Mouse (Mus musculus): ENCODE measurements at regions not wholly inside any gene's neighbourhood (a gene's known extent, or its start where the extent isn't known, plus 50 kb on each side); places are given as distances from the start of the nearest gene placed in this dataset.
A peak's percentile ranks its signal among the peaks of the same experiment; 100 is the strongest.
"Not testable (repeated sequence)": the region's sequence is repeated elsewhere in the genome, so short reads cannot be mapped to it uniquely, and the experiment has no call there.

GRCm38 (mm10) chr15:43581246-43581645 is 3447.1 kb downstream of the 9330182O14Rik start:
- DNase-seq = no peak

DNA sequence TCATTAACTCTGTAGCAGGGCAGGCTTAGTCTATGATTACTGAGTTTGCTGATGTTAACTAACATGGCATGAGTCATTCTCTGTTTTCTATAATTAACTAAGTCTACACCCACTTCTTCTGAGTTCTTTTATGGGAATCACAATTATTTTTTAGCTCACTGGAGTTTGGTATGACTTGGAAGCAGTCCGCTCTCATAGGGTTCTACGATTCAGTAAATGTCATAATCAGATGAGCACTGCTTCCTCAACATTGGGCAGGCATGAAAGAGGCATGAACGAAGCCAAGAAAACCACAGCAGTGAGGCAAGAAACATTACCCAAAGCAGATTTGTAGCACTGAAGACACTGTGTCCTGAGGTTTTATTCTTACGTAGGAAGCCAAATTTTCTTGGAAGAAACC is 3451.6 kb downstream of the 9330182O14Rik start:
- no peak for DNase-seq

- no peak for DNase-seq
Measured at GRCm38 (mm10) chr15:43588021-43588420, 3453.9 kb downstream of the 9330182O14Rik start.

DNA sequence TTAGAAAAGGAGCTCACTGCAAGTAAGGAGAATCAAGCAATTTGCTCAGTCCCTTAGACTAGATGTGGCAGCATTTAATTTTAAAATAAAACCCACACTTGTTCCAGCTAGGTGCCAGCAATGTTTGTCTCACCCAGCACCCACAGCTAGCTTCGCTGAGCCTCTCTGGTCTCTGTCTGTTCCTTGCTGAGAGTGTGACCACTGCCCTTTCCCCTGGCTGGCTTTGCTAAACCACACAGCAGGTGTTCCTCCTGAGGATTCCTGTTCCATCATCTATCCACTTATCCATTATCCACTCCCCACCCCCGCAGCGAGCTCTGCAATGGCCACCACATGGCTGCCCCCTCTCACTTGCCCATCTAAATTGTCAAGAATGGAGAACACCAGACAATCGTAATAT is 3473.5 kb downstream of the 9330182O14Rik start:
- no peak for DNase-seq

GRCm38 (mm10) chr15:43609901-43610300 is 3475.7 kb downstream of the 9330182O14Rik start:
- no peak for DNase-seq

GRCm38 (mm10) chr15:43614004-43614661 is 3480.0 kb downstream of the 9330182O14Rik start:
- DNase-seq = no peak

GRCm38 (mm10) chr15:43615727-43616126 is 3481.6 kb downstream of the 9330182O14Rik start:
- DNase-seq = no peak

DNA sequence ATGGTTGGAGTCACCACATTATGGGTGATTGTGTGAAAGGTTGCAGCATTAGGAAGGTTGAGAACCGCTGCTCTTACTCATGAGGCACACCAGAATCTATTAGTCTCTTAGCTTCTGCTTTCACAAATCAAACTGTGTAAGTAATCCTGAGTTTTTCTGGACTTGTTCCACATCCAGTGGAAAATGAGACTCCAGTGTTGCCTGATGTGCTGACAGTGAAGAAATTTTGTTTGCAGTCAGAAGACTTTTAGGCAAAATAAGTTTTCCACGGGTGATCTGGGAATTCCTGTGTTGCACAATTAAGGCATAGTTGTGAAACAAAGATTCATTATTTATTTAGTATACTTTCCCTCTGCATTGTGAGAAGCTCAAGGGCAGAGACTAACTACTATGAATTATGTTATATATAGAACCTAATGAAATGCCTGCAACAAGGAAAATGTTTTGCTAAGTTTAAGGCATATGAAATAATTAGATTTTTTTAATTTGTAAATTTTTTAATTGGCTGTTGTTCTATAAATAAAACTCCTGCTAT is 3490.3 kb downstream of the 9330182O14Rik start:
- DNase-seq = no peak

- no peak for DNase-seq
Measured at GRCm38 (mm10) chr15:43625021-43625510, 3490.9 kb downstream of the 9330182O14Rik start.

DNA sequence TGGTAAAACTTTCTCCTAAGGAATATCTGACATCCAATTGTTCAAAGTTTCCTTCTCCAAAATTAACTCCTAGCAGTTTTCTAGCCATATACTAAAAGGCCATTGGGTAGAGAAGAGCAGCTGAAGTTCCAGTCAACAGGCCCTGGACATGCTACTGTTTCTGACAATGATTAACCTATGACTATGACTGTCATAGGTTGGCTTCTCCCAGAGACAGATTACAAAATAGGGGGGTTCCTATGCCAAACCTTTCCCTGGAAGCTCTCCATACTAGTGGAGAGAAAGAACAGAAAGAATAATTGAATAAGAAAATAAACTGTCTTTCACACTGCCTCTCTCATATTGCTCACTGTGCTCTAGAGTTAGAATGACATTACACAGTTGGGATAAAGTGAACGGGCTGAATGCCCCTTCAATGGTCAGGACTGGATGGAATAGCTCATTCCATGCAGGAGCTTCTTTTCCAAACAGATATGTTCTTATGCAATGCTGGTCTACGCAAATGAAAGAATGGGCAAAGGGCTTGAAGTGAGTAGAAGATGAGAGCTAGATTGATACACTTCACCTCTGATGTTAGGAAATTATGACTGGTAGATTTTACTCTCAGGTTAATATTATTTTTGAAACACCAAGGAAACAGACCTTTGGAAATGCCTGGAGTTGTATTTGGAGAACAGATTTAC is 3516.8 kb downstream of the 9330182O14Rik start:
- no peak for DNase-seq

DNA sequence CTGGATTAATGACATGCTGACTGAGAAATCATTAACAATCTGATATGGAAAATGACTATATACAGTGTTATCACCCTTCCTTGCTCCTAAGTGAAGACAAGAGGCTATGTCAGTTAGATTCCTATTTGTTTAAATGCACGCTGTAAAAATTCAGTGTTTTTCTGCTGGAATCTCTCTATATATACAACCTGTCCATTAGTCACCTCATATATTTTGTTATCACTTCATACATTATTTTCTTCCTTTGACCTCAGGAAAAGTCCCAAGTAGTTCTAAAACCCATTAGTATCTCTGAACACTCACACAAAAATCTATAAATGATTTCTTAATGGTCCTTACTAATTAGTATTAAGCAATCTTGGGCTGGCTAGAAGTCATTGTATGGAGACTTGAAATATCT is 3529.5 kb downstream of the 9330182O14Rik start:
- DNase-seq = no peak

DNA sequence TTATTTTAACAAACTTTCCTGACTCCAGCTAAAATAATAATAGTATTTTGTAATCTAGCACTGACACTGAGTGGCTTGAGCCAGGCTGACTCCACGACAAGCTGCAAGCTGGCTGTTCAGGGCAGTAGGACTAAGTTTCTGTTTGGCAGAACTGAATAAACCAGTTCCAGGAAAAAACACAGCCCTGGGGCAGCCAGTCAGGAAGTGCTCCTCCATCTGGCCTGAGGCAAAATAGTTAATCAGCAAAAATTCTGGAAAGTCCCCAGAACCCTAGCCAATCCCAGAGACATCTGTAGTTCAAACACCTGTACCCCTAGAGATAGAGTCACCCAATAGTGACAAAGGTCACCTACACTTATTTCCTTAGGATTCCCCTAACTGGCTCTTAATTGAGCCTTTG is 3544.7 kb downstream of the 9330182O14Rik start:
- DNase-seq = no peak

GRCm38 (mm10) chr15:43682176-43682575 is 3548.0 kb downstream of the 9330182O14Rik start:
- no peak for DNase-seq

DNA sequence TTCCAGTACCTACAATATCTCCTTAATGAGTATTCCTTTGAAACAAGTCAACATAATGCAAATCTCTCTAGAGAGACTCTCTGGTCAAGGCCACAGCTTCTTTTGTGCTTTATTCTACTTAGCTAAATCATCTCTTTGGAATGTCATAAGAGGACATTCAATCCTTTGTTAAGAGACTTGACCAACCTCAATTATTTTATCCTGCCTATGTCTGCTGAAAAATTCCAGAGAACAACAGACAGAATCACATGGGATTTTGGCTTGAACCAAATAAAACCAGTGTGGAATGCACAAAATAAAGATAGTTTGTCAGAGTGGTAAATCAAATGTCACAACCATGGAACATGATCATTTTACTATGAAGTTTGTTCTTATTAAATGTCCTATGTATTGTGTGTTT is 3557.8 kb downstream of the 9330182O14Rik start:
- DNase-seq = not testable (repeated sequence)

DNA sequence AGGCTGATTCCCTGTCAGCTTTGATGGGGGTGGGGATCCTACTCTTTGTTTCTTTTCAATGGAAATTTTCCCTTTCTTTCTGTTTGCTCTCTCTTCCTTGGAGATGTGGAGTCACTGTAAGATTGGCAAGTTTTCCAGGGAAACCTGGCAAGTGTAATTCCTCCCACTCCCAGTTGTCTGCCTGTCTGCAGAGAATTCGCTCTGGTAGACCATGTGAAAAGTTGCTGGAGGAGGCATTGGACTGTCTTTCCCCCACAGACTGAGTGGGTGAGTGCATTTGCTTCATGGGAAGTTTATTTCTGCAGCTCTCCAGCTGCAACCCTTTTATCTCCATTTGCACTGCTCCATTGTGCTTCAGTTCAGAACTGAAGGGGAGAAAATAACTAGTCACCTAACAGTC is 3561.3 kb downstream of the 9330182O14Rik start:
- no peak for DNase-seq

DNA sequence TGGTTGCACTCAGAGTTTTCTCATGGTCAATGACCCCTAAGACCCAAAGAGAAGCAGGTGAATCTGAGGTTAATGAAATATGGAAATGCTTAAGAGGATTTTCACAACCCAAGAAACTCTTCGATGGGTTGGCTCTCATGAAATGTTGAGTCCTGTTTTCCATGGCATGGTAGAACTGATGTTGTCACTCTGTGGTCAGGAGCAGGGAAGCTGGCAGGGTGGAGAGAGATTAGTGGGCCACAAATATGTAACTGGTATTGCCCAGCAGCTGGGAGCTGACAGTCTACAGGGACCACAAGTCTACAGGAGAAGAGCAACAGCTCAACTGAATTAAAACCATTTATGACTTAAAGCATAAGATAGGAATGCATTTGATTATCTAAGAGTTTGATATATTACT is 3582.9 kb downstream of the 9330182O14Rik start:
- DNase-seq = no peak

GRCm38 (mm10) chr15:43717559-43717958 is 3583.4 kb downstream of the 9330182O14Rik start:
- no peak for DNase-seq

DNA sequence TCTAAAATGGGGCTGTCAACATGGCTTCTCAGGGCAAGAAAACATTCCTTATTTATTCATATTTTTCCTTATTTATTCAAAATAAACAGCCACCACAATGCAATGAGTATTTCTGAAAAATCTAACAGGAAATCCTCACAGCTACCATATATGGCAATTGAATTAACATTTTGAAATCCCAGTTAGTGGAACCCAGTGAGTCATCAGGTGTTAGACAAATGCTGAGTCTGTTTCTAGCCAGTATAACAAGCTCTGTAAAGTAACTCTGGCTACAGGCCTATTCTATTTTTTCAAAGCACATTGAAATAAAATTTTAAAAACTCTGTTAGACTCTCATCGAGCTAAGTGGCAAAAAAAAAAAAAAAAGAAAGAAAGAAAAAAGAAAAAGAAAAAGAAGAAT is 3586.8 kb downstream of the 9330182O14Rik start:
- no peak for DNase-seq

- no peak for DNase-seq
Measured at GRCm38 (mm10) chr15:43735697-43736096, 3601.5 kb downstream of the 9330182O14Rik start.

- peak in 1 of 2 experiments; percentile 5 for DNase-seq
Measured at GRCm38 (mm10) chr15:43758256-43758655, 3624.1 kb downstream of the 9330182O14Rik start.

GRCm38 (mm10) chr15:43764606-43765005 is 3630.4 kb downstream of the 9330182O14Rik start:
- DNase-seq = no peak

GRCm38 (mm10) chr15:43772718-43773117 is 3638.6 kb downstream of the 9330182O14Rik start:
- DNase-seq = no peak

DNA sequence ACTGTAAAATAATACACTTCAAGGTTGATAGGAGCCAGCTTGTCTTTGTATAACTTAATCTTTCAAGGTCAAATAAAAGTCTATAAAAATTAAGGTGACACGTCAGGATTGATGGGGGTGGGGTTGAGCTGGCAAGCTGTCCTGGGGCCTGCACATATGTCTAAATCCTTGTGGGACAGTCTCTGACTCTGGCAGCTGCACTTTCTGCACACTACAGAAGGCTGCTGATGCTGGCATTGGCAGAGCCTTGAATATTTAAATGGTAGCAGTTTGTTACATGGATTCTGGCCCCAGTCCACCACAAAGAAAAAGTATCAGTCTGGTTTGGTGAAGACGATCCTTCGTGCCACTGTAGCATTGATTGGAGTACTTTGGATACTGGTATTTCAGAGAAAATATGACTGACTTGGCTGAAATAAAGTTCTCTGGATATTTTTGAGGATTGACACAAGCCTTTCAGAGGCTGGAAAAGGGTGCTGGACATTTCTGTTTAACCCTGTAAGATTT is 3648.0 kb downstream of the 9330182O14Rik start:
- not testable (repeated sequence) for DNase-seq

GRCm38 (mm10) chr15:43784171-43784570 is 3650.0 kb downstream of the 9330182O14Rik start:
- DNase-seq = no peak

Measured in kidney, postnatal 25 days (tissue).